Mouse (Mus musculus) testis, adult 2 months (tissue): ENCODE measurements around the gene Atp11a.

Source experiments
- CTCF ChIP-seq: fragments of 200-500 bp; IDR thresholded peaks from 2 replicates; pipeline ENCODE4 v1.5.1; 2012; ENCODE audit warnings: low read depth, mild to moderate bottlenecking, inconsistent platforms, low read length, moderate library complexity; ENCODE audit not compliant: control insufficient read depth, insufficient read depth, insufficient replicate concordance
- POLR2A ChIP-seq: fragments of 200-500 bp; IDR thresholded peaks from 2 replicates; pipeline ENCODE4 v1.6.1; 2012; ENCODE audit warnings: low read depth, mild to moderate bottlenecking, inconsistent platforms, low read length, moderate library complexity; ENCODE audit not compliant: control insufficient read depth

- TF ChIP-seq CTCF: no peak
- TF ChIP-seq POLR2A: no peak
Measured at GRCm38 (mm10) chr8:12732431-12732830, 24.4 kb upstream of the Atp11a start.
